Comparison of ENCODE assay signal across 8 mouse cellular contexts in genomic region chr1:92130470-92131100, GRCm38 (mm10).
DNase-seq lines count a peak whose midpoint lies in the region; ATAC-seq and TF ChIP-seq lines count a peak whose summit lies in the region.

No protein-coding gene starts in this region.

- H3K4me2 ChIP-seq in intestine, embryonic 14.5 days (ENCODE audit: low read length) = no peak overlapping the region

- intact Hi-C loops in gastrocnemius, postnatal 14 days (cut with DNase I; ENCODE audit: low total_unique reads) = no loop called here
- intact Hi-C loops in left cerebral cortex, adult 2 months (cut with DNase I) = no loop called here

- no peak; the same call in 1 of the 2 replicates for TF ChIP-seq CTCF in left cerebral cortex, adult 2 months (IDR thresholded peaks at IDR 0.05)

- H3K4me3 ChIP-seq in intestine, embryonic 14.5 days (ENCODE audit: low read depth, low read length) = no peak overlapping the region
- no peak overlapping the region for H3K4me3 ChIP-seq in left cerebral cortex, adult 2 months

- WGBS in intestine, embryonic 14.5 days = 42% methylated on average over 6 of the region's 6 CpGs

- DNase-seq in cerebellum, adult 18-20 months = peak; percentile 28 to 31
- DNase-seq in cerebellum, adult 11 months = no peak
- peak; percentile 85 for DNase-seq in adrenal gland, postnatal 10 days
- peak; percentile 77 for DNase-seq in gastrocnemius, postnatal 14 days
- no peak for DNase-seq in intestine, embryonic 14.5 days (ENCODE audit: low spot score)
- peak; percentile 37 to 64 for DNase-seq in left cerebral cortex, adult 2 months (ENCODE audit: extremely low spot score in 1 of 2, low spot score in 2 of 2)
- DNase-seq in naive thymus-derived CD4-positive, alpha-beta T cell, adult 2 months (ENCODE audit: low read depth) = peak; percentile 80
- DNase-seq in urinary bladder, postnatal 14 days (ENCODE audit: low spot score) = peak; percentile 62

- 0 out of 2 replicates have a peak, but pooled peaks have one; percentile 43 for ATAC-seq in intestine, embryonic 14.5 days (replicated peaks; ENCODE audit: low FRiP score, low TSS enrichment, low read depth)

- no peaks in the 10 kb centered on the region for H3K36me3 ChIP-seq in intestine, embryonic 14.5 days (ENCODE audit: control insufficient read depth, insufficient read depth, low read length)

- H3K9me3 ChIP-seq in intestine, embryonic 14.5 days (ENCODE audit: control insufficient read depth, low read length) = no peaks in the 10 kb centered on the region

- H3K4me1 ChIP-seq in intestine, embryonic 14.5 days (replicated peaks; ENCODE audit: control insufficient read depth, insufficient read depth, low read length) = peaks cover 9% of the 10 kb centered on the region

- peak overlapping the region; percentile 14; the same call in 1 of the 2 replicates for H3K27ac ChIP-seq in intestine, embryonic 14.5 days (ENCODE audit: low read depth)
- 0 out of 2 replicates have a peak overlapping the region, but pooled peaks have one; percentile 6 for H3K27ac ChIP-seq in left cerebral cortex, adult 2 months

- H3K27me3 ChIP-seq in intestine, embryonic 14.5 days (replicated peaks; ENCODE audit: control insufficient read depth, insufficient read depth, low read length) = no peaks in the 10 kb centered on the region

- no peak overlapping the region for H3K9ac ChIP-seq in intestine, embryonic 14.5 days (ENCODE audit: low read length)

Comparison
In these comparisons a context has a peak if more than half of its experiments do, and no peak if none do; other contexts are left out.
1. DNase-seq: peak in cerebellum, adult 18-20 months (2 of 2), adrenal gland, postnatal 10 days (single experiment), gastrocnemius, postnatal 14 days (single experiment), left cerebral cortex, adult 2 months (2 of 2), naive thymus-derived CD4-positive, alpha-beta T cell, adult 2 months (single experiment) and urinary bladder, postnatal 14 days (single experiment); none in cerebellum, adult 11 months (single experiment) and intestine, embryonic 14.5 days (single experiment).